Mouse (Mus musculus) regulatory T cell (primary cell): Measurements from ENCODE around the gene Fam181a.

ENCODE experiments used
- in situ Hi-C: fragments of 300-600 bp; cut with MboI, MseI; formaldehyde crosslinking; loops from one replicate; pipeline ENCODE4 v1.15.1; 2025; ENCODE audit warnings: high pct_unique_total_duplicates

Gene Fam181a

GRCm38 (mm10) chr12:103355746-103356414 lies 45.1 kb downstream of the Fam181a start, which contains the start of gene Asb2:
TSS of gene Asb2 (minus strand) at chr12:103356001.
- in situ Hi-C loops, result no loop called here

GRCm38 (mm10) chr12:103356415-103356748 lies 45.6 kb downstream of the Fam181a start:
- in situ Hi-C loops, result no loop called here

- in situ Hi-C loops, result no loop called here
These were observed 47.4 kb downstream of the Fam181a start for GRCm38 (mm10) chr12:103358216-103358615.

- in situ Hi-C loops, result no loop called here
These were observed 48.4 kb downstream of the Fam181a start for GRCm38 (mm10) chr12:103358951-103359801.

GRCm38 (mm10) chr12:103360812-103361211 lies 50.0 kb downstream of the Fam181a start:
- in situ Hi-C loops, result no loop called here

GRCm38 (mm10) chr12:103361539-103362307 lies 50.9 kb downstream of the Fam181a start:
- in situ Hi-C loops, result no loop called here

GRCm38 (mm10) chr12:103362336-103362735 lies 51.6 kb downstream of the Fam181a start:
- in situ Hi-C loops, result no loop called here
